Mouse (Mus musculus) stomach, postnatal 0 days (tissue): ENCODE measurements around the gene Msmp.

Source experiments
- CTCF ChIP-seq: IDR thresholded peaks from 2 replicates; pipeline ENCODE4 v1.5.1; 2016; ENCODE audit warnings: antibody characterized with exemption, low read depth, mild to moderate bottlenecking, moderate library complexity
- EP300 ChIP-seq: optimal IDR thresholded peaks from 2 replicates; pipeline ENCODE3; 2016; ENCODE audit warnings: antibody characterized with exemption

DNA sequence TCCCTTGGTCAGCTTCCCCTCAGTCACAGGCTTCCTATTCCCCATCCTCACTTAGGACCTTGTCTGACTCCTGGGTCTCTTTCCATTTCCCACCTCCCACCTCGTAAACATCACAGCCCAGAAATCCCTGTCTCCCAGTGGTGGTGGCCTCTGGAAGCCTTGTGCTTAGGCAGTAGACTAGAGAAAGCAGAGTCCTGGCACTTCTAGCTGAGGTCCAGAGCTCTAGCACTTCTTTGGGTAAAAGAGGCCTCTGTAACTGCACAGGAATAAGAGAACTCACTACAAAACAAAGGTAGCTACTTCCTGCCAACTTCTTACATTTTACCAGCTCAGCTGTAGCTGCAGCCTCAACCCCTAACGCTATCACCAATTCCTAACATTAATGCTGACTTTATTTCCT, 23.3 kb downstream of the Msmp start:
- TF ChIP-seq CTCF (no peak), EP300 (no peak)
